Mouse (Mus musculus): Measurements from ENCODE around the gene Pacs2.

- TF ChIP-seq POLR2A (IDR thresholded peaks at IDR 0.05; ENCODE audit: extremely low read depth, insufficient read depth, low read length) = no peak
- no peak for TF ChIP-seq CTCF (IDR thresholded peaks at IDR 0.05; ENCODE audit: low read depth, low read length)
Observed at GRCm38 (mm10) chr12:113048103-113048502, 33.8 kb downstream of the Pacs2 start.
